Mouse (Mus musculus) retina, embryonic 14.5 days (tissue): ENCODE measurements at regions not wholly inside any gene's neighbourhood (a gene's known extent, or its start where the extent isn't known, plus 50 kb on each side); places are given as distances from the start of the nearest gene placed in this dataset.

Experiments
- DNase-seq: peaks from one replicate; pipeline ENCODE4 v3.0.0-alpha.2; 2015; ENCODE audit warnings: low spot score

DNA sequence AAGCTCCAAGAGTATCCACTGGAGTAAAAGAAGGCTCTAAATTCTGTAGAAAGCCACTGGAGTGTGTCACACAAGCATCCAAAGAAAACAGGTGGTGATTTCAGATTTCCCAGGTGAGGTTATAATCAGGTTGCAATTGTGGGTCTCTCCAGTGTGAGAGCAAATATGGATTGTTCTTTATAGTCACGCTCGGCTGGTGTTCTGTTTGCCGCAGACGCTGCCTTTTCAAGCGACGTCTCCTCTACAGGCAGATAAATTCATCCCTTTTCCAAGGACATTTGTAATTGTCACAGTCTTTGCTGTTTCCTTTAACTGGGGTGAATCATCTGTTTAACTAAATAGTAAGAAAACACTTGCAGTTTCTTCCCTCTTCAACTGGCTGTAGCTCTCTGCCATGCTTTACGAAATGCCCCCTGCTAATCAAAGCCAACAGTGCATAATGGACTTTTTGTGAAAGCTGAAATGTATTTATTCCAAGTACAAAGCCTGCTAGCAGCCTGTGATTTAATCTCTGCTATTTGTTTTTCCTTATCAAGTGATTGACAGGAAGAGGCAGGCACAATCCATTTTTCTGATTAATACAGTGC is 502.4 kb downstream of the Trim52 start:
- DNase-seq = peak; percentile 30
